Mouse (Mus musculus): ENCODE data around the gene Nrxn3.

DNA sequence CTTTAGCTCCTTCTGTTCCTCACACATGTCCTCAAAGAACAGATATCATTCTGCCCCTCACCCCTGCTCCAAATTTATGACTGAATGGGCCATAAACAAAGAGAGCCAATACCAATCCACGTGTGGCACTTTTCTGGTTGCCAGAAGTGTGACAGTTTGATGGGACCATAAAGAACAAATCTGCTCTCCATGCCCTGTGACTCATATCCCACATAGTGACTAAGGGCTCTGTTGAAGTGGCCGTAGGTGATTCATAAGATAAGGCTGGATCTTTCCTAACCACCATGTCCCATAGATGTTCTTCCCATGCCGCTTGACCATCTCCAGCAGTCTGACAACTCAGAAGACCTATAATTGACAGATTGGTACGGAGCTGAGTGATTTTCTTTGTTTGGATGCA lies 869.8 kb downstream of the Nrxn3 start:
- TF ChIP-seq CTCF (IDR thresholded peaks at IDR 0.05; ENCODE audit: control insufficient read depth, insufficient read depth, insufficient replicate concordance, low read depth, low read length) (no peak), POLR2A (IDR thresholded peaks at IDR 0.05; ENCODE audit: control insufficient read depth, low read depth, low read length) (no peak)
